Mouse (Mus musculus): ENCODE data around the gene Tmem210. TPM values are rescaled to one million over a fixed set of nuclear protein-coding genes. Genes with fewer than 3 reads are reported as not detected.

Tmem210 gene
- total RNA-seq, 2 experiments from 2014 or later, result not detected

DNA sequence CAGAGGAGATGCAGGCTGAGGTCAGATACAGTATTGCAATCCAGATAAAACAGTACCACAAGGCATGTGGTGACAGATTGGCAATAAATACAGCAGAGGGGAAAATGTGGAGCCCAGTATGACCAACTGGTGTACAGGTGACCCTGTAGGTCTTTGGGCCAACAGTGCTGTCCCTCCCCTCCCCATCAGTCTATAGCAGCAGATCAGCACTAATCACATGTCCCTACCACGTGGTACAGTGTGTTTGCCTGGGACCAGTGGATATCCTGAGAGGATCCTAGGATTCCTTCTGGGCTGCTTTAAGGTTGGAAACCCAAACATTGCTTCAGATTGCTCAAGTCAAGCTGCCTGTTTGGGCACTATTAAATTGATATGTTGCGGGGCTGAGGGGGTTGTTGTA lies 45.6 kb downstream of the Tmem210 start:
- no peak for DNase-seq (ENCODE audit: low spot score in 2 of 2)

DNA sequence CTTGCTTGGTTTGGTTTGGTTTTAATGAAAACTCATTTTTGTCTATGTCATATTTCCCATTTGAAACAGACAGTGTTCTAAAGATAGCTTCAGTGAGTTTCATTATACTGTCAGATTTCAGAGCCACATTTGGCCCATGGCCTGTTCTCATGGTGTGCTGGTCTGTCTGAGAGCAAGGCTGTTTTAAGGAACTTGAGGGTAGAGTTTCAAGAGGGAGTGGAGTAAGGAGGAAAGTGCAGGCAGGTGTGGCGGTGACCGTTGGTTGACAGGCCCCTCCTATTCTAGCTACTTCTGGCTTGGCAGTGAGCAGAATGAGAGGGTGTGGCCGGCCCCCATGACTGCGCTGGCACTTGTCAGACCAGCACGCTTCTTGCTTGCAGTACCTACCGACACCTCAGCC lies 50.4 kb downstream of the Tmem210 start:
- DNase-seq (ENCODE audit: low spot score in 2 of 2), result no peak

Other genes starting within 250 kb of the Tmem210 start
- 10 to 100 TPM; 78.9 to 80.1 TPM for gene Nsmf, start 233.8 kb upstream of the Tmem210 start, total RNA-seq (2021)
- 1 to 10 TPM; 2.0 to 5.4 TPM for gene Entpd8, start 207.8 kb upstream of the Tmem210 start, total RNA-seq (2021)
- under 1 TPM in 1 of 2 experiments, not detected in 1; 0.59 TPM for gene Noxa1, start 193.0 kb upstream of the Tmem210 start, total RNA-seq (2021)
- gene Nrarp, start 107.4 kb upstream of the Tmem210 start, total RNA-seq (2021), result 10 to 100 TPM; 10.2 to 18.4 TPM
- 10 to 100 TPM; 23.1 to 24.3 TPM for gene Tor4a, start 91.3 kb upstream of the Tmem210 start, total RNA-seq (2021)
- 10 to 100 TPM; 64.8 to 65.8 TPM for gene Nelfb, start 76.7 kb upstream of the Tmem210 start, total RNA-seq (2021)
- gene Stpg3, start 73.5 kb upstream of the Tmem210 start, total RNA-seq (2021), result not detected
- under 1 TPM; 0.45 to 0.68 TPM for gene Fam166a, start 69.4 kb upstream of the Tmem210 start, total RNA-seq (2021)
- 100 to 1,000 TPM; 235 to 257 TPM for gene Tubb4b, start 63.4 kb upstream of the Tmem210 start, total RNA-seq (2021)
- under 1 TPM in 1 of 2 experiments, not detected in 1; 0.95 TPM for gene Slc34a3, start 53.8 kb upstream of the Tmem210 start, total RNA-seq (2021)
- not detected for gene Rnf224, start 51.4 kb upstream of the Tmem210 start, total RNA-seq (2021)
- 10 to 100 TPM; 14.3 to 18.7 TPM for gene Rnf208, start 45.9 kb upstream of the Tmem210 start, total RNA-seq (2021)
- not detected for gene Cysrt1, start 45.7 kb upstream of the Tmem210 start, total RNA-seq (2021)
- 1 to 10 TPM; 4.4 to 5.9 TPM for gene AL732309.1, start 41.3 kb upstream of the Tmem210 start, total RNA-seq (2021)
- gene Tmem203, start 32.7 kb upstream of the Tmem210 start, total RNA-seq (2021), result 10 to 100 TPM; 28.9 to 38.5 TPM
- 10 to 100 TPM; 15.5 to 18.7 TPM for gene Tprn, start 25.5 kb upstream of the Tmem210 start, total RNA-seq (2021)
- gene Ssna1, start 15.7 kb upstream of the Tmem210 start, total RNA-seq (2021), result 10 to 100 TPM; 56.0 to 56.8 TPM
- gene Anapc2, start 15.7 kb upstream of the Tmem210 start, total RNA-seq (2021), result 100 to 1,000 TPM; 110 to 115 TPM
- not detected for gene Lrrc26, start 1.8 kb downstream of the Tmem210 start, total RNA-seq (2021)
- gene Grin1, start 31.0 kb downstream of the Tmem210 start, total RNA-seq (2021), result 10 to 100 TPM; 15.0 to 15.2 TPM
- gene Man1b1, start 44.2 kb downstream of the Tmem210 start, total RNA-seq (2021), result 10 to 100 TPM; 57.5 to 62.5 TPM
- gene Dpp7, start 68.2 kb downstream of the Tmem210 start, total RNA-seq (2021), result 10 to 100 TPM; 32.1 to 33.9 TPM
- 10 to 100 TPM; 18.6 to 24.0 TPM for gene Uap1l1, start 77.5 kb downstream of the Tmem210 start, total RNA-seq (2021)
- 1 to 10 TPM; 9.3 to 9.4 TPM for gene Sapcd2, start 84.2 kb downstream of the Tmem210 start, total RNA-seq (2021)
- 10 to 100 TPM in 1 of 2 experiments, 1 to 10 TPM in 1; 10.0 to 11.8 TPM for gene Entpd2, start 107.7 kb downstream of the Tmem210 start, total RNA-seq (2021)
- 100 to 1,000 TPM; 102 to 112 TPM for gene Npdc1, start 111.2 kb downstream of the Tmem210 start, total RNA-seq (2021)
- gene Fut7, start 135.1 kb downstream of the Tmem210 start, total RNA-seq (2021), result under 1 TPM in 1 of 2 experiments, not detected in 1; 0.82 TPM
- gene Abca2, start 140.6 kb downstream of the Tmem210 start, total RNA-seq (2021), result 10 to 100 TPM; 30.4 to 34.3 TPM
- 1 to 10 TPM; 1.4 to 1.7 TPM for gene Clic3, start 168.7 kb downstream of the Tmem210 start, total RNA-seq (2021)
- gene Paxx, start 172.9 kb downstream of the Tmem210 start, total RNA-seq (2021), result 10 to 100 TPM; 41.0 to 48.5 TPM
- 1 to 10 TPM; 3.6 to 6.5 TPM for gene Ptgds, start 181.9 kb downstream of the Tmem210 start, total RNA-seq (2021)
- gene Lcn12, start 205.8 kb downstream of the Tmem210 start, total RNA-seq (2021), result not detected
- 100 to 1,000 TPM in 1 of 2 experiments, 10 to 100 TPM in 1; 99.5 to 118 TPM for gene Fbxw5, start 212.6 kb downstream of the Tmem210 start, total RNA-seq (2021)
- 1 to 10 TPM; 1.0 to 9.9 TPM for gene C8g, start 213.6 kb downstream of the Tmem210 start, total RNA-seq (2021)